Mouse (Mus musculus) left cerebral cortex, adult 2 months (tissue): Measurements from ENCODE around the gene Numbl. TPM values are rescaled to one million over a fixed set of nuclear protein-coding genes. Genes with fewer than 3 reads are reported as not detected.

ENCODE experiments used
- DNase-seq, 2 experiments: peaks; one replicate each; pipeline ENCODE4 v3.0.0; 2021 to 2022; ENCODE audit warnings: low spot score in 2 of 2, mixed read lengths in 1 of 2; ENCODE audit errors: extremely low spot score in 1 of 2
- H3K27ac ChIP-seq: fragments of 200-600 bp; 2 replicates; pipeline ENCODE4 v1.8.1; 2022
- H3K4me3 ChIP-seq: fragments of 200-600 bp; 2 replicates; pipeline ENCODE4 v1.8.1; 2022
- CTCF ChIP-seq: fragments of 200-600 bp; IDR thresholded peaks from 2 replicates; pipeline ENCODE4 v1.8.1; 2022; ENCODE audit warnings: antibody characterized with exemption, mild to moderate bottlenecking, moderate library complexity
- intact Hi-C: fragments of 180-260 bp; cut with DNase I; formaldehyde crosslinking; loops from one replicate; pipeline ENCODE4 v1.15.1; 2025
- total RNA-seq, 2 experiments: library from RNA; stranded (reverse); gene quantifications; 2 replicates each; pipeline ENCODE4 v1.2.3; 2021

The Numbl gene
- total RNA-seq, 2 experiments from 2014 or later: 117 to 135 TPM

GRCm38 (mm10) chr7:27298816-27299215 lies 40.6 kb downstream of the Numbl start:
- intact Hi-C loops: no loop called here
- Histone ChIP-seq H3K27ac (no peak overlapping the region), H3K4me3 (no peak overlapping the region)
- no peak for DNase-seq
- TF ChIP-seq CTCF: no peak

DNA sequence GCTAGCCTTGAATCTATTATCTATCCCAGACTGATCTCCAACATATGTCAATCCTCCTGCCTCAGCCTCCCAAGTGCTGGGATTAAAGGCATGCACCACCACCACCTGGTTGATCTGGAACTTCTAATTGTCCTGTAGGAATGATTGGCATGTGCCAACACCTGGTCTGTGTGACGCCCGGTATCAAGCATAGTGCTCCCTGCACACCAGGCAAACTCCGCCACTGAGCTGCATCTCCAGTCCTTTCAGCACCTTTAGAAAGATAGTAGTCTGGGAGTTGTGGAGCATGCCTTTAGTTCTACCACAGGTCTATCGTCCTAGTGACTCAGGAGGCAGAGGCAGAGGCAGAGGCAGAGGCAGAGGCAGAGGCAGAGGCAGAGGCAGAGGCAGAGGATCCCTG lies 42.1 kb downstream of the Numbl start:
- H3K27ac ChIP-seq: no peak overlapping the region
- no peak for DNase-seq
- intact Hi-C loops: no loop called here
- TF ChIP-seq CTCF: no peak
- H3K4me3 ChIP-seq: no peak overlapping the region

- H3K27ac ChIP-seq: no peak overlapping the region
- H3K4me3 ChIP-seq: no peak overlapping the region
- intact Hi-C loops: no loop called here
- DNase-seq: no peak
- no peak for TF ChIP-seq CTCF
These were observed 42.6 kb downstream of the Numbl start for GRCm38 (mm10) chr7:27300801-27301200.

- peak; percentile 67 to 75 for DNase-seq
- peak; percentile 98 for TF ChIP-seq CTCF
- intact Hi-C loops: loop anchor here (2.0 kb wide), 1 partner anchor 27 kb away; no protein-coding TSS in a partner anchor
- H3K27ac ChIP-seq: no peak overlapping the region
- no peak overlapping the region for H3K4me3 ChIP-seq
These were observed 43.9 kb downstream of the Numbl start for GRCm38 (mm10) chr7:27302172-27302571.

DNA sequence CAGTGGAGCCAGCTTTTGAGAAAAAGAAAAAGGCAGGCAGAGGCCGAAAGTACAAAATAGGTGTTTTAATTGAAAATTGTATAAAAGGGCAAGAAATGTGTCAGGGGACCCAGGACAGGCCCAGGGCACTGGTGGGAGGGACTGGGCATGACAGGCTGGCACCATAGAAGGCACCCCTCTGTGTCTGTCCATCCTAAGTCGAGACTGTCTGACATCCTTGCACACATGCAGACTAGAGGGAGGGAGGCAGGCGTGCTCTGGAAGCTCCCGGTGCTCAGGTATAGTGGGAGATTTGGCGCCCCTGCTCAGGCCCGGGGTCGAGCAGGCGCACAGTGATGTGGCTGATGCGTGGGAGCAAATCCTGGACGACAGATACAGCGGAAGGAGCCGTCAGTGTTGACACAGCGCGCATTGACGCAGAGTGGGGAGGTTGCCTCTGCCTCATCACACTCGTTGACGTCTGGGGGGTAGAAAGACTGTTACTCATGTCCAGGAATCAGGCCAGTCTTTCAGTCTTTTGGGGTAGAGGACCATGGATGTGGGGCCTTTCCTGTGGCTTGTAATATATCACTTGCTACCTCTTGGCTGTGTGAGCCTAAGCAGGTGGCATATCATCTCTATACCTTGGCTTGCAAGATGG lies 47.0 kb downstream of the Numbl start:
- intact Hi-C loops: no loop called here
- TF ChIP-seq CTCF: no peak
- H3K4me3 ChIP-seq: no peak overlapping the region
- H3K27ac ChIP-seq: no peak overlapping the region
- DNase-seq: no peak

- no peak overlapping the region for H3K4me3 ChIP-seq
- intact Hi-C loops: no loop called here
- DNase-seq: peak in 1 of 2 experiments; percentile 47
- no peak overlapping the region for H3K27ac ChIP-seq
- peak; percentile 58 for TF ChIP-seq CTCF
These were observed 48.2 kb downstream of the Numbl start for GRCm38 (mm10) chr7:27306161-27307160.

DNA sequence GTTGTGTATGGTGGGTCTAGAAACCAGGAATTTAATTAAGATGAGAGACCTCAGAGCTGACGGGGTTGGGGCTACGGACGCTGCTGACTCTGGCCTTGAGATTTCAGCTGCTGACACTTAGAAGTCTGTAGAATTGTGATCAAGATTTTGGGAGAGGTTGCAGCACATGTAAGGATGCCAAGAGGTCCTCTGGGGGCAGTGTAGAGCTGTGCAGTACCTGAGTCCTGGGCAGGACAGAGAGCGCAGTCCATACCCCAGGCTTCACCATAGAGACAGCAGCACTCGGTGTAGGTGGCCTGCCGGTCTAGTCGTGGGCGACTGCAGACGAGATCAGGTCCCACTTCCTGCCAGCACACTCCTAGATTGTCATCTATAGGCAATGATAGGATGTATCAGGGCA lies 49.3 kb downstream of the Numbl start:
- Histone ChIP-seq H3K27ac (no peak overlapping the region), H3K4me3 (no peak overlapping the region)
- DNase-seq: no peak
- TF ChIP-seq CTCF: peak; percentile 37
- intact Hi-C loops: no loop called here

DNA sequence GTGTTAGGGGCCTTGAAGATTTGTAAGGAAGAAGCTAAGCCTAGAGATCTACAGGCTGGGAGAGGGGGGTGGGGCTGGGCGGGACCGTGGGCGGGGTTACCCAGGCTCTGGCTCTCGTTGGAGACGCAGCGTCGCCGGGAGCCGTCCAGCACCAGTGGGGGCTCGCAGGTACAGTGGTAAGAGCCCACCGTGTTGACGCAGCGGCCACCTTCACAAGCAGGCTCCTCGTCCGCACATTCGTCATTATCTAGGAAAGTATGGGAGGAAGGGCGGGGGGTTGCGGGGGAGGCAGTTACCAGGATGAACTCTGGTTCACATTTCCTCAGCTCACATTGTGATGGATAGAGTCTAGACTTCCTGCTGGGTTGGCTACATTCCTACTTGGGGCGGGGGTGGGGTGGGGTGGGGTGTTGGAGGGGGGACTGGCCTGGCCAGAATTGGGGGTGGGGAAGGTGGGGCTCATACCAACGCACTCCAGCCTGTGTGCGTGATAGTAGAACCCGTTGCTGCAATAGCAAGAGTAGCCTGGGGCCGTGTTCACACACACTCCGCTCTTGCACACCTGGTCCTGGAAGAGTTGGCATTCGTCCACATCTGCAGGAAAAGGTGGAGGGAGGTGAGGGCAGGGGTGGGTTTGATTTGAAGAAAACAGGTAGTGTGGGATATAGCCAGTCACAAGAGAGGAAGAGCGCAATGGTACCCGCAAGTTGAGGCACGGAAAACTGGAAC lies 50.8 kb downstream of the Numbl start:
- no peak for TF ChIP-seq CTCF
- Histone ChIP-seq H3K27ac (no peak overlapping the region), H3K4me3 (no peak overlapping the region)
- DNase-seq: no peak
- intact Hi-C loops: no loop called here

GRCm38 (mm10) chr7:27309832-27310231 lies 51.6 kb downstream of the Numbl start:
- no peak for TF ChIP-seq CTCF
- DNase-seq: no peak
- intact Hi-C loops: no loop called here
- no peak overlapping the region for H3K4me3 ChIP-seq
- H3K27ac ChIP-seq: no peak overlapping the region

DNA sequence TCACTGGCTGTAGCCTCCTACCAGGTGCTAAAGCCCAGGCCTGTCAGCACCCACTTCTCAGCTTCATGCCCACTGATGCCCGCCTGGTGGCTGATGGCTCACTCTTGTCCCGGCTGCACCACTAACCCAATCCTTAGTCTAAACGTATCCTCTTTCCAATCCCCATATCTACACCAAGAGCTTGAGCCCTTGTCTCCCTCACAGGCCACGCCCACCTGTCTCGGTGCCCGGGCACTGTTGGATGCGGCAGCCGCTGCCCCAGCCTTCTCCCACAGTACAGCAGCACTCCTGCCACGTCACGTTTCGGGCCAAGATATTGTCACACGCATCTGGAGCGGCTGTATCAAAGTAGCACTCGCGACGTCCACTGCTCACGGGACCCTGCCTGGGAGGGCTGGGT lies 52.1 kb downstream of the Numbl start:
- no peak overlapping the region for H3K4me3 ChIP-seq
- intact Hi-C loops: no loop called here
- no peak overlapping the region for H3K27ac ChIP-seq
- no peak for DNase-seq
- no peak for TF ChIP-seq CTCF

- Histone ChIP-seq H3K4me3 (no peak overlapping the region), H3K27ac (no peak overlapping the region)
- no peak for DNase-seq
- no peak for TF ChIP-seq CTCF
- intact Hi-C loops: no loop called here
These were observed 52.8 kb downstream of the Numbl start for GRCm38 (mm10) chr7:27310996-27311535.
